Mouse (Mus musculus) adrenal gland, adult 18-20 months (tissue): ENCODE measurements around the gene Stk38l. TPM values are rescaled to one million over a fixed set of nuclear protein-coding genes. Genes with fewer than 3 reads are reported as not detected.
"Not testable (repeated sequence)": the region's sequence is repeated elsewhere in the genome, so short reads cannot be mapped to it uniquely, and the experiment has no call there.

ENCODE experiments used
- DNase-seq, 2 experiments: peaks; one replicate each; pipeline ENCODE4 v3.0.0; 2021 to 2022; ENCODE audit warnings: low spot score in 2 of 2
- total RNA-seq, 2 experiments: library from RNA; stranded (reverse); gene quantifications; 1 replicate in 1 of 2; 2 replicates in 1 of 2; pipeline ENCODE4 v1.2.3; 2021

Stk38l gene
- total RNA-seq, 2 experiments from 2014 or later = 20.3 to 21.0 TPM

DNA sequence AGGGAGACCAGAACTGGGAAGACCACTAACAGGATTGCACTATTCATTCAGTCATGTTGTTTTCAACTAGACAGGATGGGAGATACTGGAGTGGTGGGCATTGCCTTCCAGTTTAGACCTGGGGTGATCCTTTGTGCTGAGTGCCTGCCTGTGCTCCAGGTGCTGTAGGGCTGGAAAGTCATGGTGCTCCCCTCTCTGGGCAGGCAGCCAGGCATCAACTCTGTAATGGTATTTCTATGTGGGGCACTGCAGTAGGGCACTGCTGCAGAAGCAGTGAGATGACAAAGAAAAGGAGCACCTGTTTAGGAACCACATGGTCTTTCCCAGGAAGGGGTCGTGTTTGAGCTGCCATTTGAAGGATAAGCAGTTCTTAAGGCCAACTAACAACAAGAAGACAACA is 7.9 kb downstream of the Stk38l start:
- no peak for DNase-seq

DNA sequence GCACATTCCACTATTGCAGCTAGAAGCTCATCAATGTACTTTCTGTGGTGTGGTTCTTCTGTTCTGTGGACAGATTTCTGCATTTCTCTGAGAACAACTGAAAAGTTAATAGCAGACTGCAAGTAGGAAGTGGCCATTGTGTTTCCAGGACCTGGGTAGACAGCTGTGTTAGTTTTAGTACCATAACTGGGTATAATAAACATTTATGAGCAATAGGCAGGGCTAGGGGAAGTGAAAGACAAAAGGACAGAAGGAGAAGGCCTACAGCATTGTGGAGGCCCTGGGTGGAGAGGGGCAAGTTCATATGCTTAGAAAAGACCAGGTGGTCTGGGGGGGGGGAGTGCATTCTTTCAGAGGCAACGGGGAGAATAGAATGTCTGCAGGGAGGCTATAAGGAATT is 8.8 kb downstream of the Stk38l start:
- DNase-seq = no peak

DNA sequence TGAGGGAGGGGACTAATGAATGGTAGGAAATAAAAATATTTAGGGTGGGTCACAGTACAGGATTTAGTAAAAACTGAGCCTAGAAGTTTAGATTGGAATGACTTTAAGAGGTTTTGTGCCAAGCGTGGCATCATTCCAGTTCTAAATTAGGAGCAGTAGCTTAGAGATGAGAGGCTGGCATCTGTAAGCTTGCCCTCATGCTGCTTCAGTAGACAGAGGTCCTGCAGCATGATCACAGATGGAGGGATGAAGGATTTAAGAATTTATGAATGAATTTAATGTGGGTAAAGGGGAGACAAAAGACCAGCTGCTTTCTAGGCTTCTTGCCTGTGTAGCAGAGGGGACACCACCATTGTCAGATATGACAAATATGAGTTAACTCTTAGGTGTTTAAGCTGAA is 14.1 kb downstream of the Stk38l start:
- no peak for DNase-seq

DNA sequence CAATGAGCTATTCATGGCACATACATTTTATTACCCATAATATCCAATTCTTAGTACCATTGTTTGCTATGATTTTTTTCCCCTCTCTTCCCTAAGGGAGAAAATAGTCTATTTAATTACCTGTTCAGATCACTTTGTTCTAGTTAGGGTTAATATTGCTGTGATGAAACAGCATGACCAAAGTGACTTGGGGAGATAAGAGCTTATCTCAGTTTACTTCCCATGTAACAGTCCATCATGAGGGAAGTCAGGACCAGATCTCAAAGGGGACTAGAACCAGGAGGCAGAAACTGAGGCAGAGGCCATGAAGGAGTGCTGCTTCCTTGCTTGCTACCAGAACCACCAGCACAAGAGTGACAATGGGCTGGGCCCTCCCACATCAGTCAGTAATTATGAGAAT is 15.9 kb downstream of the Stk38l start:
- no peak for DNase-seq

DNA sequence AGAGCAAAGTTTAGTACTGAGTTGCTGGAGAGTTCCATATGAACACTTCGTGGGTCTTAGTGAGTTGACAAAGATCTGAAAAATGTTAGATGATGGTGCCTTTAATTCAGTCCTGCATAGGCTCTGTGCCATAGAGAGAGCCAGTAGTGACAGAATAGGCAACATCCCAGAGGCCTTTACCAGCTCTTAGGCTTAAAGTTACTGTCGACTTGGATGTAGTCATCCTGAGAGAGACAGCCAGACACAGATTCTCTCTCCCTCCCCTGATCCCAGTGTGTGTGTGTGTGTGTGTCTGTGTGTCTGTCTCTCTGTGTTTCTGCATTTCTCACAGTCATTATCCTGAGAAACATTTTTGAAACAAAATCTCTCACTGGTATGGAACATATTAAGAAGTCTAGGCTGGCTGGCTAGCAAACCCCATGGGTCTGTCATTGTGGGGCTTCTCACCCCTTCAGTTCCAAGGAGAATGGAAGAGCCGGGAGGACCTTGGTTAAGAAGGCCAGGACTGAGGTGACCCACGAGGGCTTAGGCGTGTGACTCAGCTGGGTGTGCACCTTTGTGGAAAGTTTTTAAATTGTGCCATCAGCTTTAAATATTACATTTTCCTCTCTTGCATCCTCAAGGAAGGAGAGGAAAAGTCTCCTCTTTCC is 17.3 kb downstream of the Stk38l start:
- DNase-seq = no peak

DNA sequence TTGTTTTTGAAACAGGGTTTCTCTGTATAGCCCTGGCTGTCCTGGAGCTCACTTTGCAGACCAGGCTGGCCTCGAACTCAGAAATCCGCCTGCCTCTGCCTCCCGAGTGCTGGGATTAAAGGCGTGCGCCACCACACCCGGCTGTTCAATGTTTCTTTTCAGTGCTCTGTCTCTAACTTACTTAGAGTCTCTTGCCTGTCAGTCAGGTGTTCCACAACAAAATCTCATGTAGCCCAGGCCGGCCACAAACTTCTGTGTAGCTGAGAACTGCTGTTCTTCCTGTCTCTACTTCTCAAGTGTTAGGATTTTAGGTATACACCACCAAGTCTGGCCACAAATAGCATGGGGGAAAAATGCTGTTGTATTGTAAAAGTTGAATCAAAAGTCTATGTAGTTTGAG is 19.5 kb downstream of the Stk38l start:
- not testable (repeated sequence) for DNase-seq

GRCm38 (mm10) chr6:146745180-146745579 is 20.4 kb downstream of the Stk38l start:
- no peak for DNase-seq

GRCm38 (mm10) chr6:146746577-146746976 is 21.8 kb downstream of the Stk38l start:
- no peak for DNase-seq

DNA sequence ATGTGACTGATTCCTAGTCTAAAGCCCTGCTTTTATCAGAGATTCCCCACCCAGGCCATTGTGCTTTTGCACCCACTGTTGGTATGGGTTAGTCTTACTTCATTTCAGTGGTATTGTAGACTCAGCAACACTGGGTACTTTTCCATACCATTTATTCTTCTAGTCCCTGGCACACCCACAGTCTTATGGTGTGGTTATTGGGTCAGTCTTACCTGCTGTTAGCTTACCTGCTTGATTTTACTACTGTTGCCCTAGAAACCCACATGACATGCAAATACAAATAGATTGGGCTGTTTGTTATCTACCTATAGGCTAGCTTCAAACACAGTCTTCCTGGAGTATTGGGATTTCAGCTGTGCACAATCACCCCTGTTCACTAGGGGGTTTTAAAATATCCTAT is 22.3 kb downstream of the Stk38l start:
- DNase-seq = no peak

GRCm38 (mm10) chr6:146748271-146748670 is 23.5 kb downstream of the Stk38l start:
- no peak for DNase-seq

GRCm38 (mm10) chr6:146751671-146752070 is 26.9 kb downstream of the Stk38l start:
- no peak for DNase-seq

- DNase-seq = no peak
Observed at GRCm38 (mm10) chr6:146752178-146752577, 27.4 kb downstream of the Stk38l start.

- DNase-seq = no peak
Observed at GRCm38 (mm10) chr6:146752612-146753011, 27.8 kb downstream of the Stk38l start.

DNA sequence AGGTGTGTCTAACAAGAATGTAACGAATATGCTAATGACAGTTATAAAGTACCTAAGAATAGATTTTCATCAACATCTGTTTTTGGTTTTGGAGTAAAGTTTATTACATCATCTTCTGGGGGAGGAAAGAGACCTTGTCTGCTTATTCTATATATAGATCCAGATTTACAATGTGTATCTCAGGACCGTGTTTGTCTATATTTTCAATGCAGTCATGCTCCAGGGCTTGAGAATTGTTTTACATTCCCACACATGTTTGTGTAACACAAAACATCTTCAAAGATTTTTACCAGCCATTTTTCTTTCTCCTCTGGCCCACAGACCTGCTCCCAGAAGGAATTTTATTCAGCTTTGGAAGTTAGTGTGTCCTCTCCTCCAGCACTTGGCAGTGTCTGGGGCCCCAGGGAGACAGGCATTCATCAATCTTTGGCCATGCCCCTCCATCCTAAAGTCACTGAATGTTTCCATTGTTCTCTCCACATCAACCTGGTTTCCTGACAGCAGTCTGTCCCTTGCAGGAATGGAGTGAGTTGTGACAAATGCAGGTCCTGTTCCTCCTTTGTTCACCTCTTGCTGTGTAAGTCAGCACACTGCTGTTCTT is 28.9 kb downstream of the Stk38l start:
- DNase-seq = no peak

GRCm38 (mm10) chr6:146755136-146755535 is 30.3 kb downstream of the Stk38l start:
- no peak for DNase-seq

GRCm38 (mm10) chr6:146755679-146756078 is 30.9 kb downstream of the Stk38l start:
- DNase-seq = no peak

DNA sequence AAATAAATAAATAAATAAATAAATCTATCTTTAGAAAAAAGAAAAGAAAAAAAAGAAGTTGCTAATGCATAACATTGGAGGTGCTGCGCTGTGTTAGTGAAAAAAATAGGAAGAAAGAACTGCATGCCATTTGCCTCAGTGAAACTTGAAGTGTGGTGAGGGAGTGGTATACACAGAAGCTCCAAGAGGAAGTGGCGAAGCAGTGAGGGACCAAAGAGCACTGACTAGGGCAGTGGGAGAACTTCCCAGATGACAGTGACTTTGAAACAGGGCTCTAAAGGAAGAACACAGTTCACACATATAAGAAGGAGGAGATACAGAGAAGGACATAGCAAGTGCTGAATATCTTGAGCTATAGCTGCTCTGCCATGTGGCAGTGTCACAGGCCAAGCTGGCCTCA is 34.2 kb downstream of the Stk38l start:
- DNase-seq = no peak

DNA sequence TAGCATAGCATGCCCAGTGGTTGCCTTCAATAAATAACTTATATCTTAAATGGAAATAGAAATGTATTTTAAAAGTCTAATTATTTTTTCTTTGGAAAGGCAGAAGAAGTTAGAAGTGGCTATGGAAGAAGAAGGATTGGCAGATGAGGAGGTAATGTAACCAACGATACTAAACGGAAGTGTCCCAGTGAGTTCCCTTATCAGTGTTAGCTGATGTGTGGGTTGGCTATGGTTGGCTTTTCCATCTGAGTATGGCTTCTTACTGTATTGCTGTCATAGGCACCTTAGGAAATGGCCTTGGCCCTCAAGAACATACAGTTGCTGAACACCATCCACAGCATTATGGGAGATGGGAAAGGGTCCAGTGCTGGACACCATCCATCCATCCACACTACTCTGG is 35.2 kb downstream of the Stk38l start:
- no peak for DNase-seq

- no peak for DNase-seq
Observed at GRCm38 (mm10) chr6:146760736-146761135, 35.9 kb downstream of the Stk38l start.

GRCm38 (mm10) chr6:146762264-146762898 is 37.6 kb downstream of the Stk38l start:
- DNase-seq = no peak

- DNase-seq = no peak
Observed at GRCm38 (mm10) chr6:146764593-146764992, 39.8 kb downstream of the Stk38l start.

DNA sequence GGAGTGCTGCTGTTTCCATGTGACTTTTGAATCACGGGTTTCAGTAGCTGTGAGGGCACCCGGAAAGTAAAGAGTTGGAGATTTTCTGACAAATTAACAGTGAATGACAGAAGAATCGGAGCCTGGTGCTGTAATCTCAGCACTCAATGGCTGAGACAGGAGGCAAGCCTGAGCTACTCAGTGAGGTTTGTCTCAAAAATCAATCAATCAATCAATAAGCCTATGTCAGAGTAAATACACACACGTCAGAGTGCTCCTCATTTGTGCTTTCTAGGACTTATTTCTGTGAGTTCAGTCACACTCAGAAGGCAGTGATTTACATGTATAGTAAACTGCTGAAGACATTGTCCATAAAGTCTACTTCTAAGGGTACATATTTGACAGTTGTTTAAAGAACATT is 40.5 kb downstream of the Stk38l start:
- DNase-seq = no peak
